Mouse (Mus musculus) heart, postnatal 0 days (tissue): Measurements from ENCODE around the gene Rps6.

ENCODE experiments used
- CTCF ChIP-seq: IDR thresholded peaks from 2 replicates; pipeline ENCODE4 v1.5.1; 2016; ENCODE audit warnings: antibody characterized with exemption, control low read depth, low read depth
- EP300 ChIP-seq: IDR thresholded peaks from 2 replicates; pipeline ENCODE4 v1.6.1; 2016; ENCODE audit warnings: antibody characterized with exemption, low read depth

- TF ChIP-seq CTCF (no peak), EP300 (no peak)
Observed at GRCm38 (mm10) chr4:86881178-86881577, 24.0 kb upstream of the Rps6 start.
